Mouse (Mus musculus): ENCODE data around the gene Ccdc157. TPM values are rescaled to one million over a fixed set of nuclear protein-coding genes. Genes with fewer than 3 reads are reported as not detected.

Gene Ccdc157
- polyA plus RNA-seq, 1 experiment from 2014 or later, result 7.6 TPM

DNA sequence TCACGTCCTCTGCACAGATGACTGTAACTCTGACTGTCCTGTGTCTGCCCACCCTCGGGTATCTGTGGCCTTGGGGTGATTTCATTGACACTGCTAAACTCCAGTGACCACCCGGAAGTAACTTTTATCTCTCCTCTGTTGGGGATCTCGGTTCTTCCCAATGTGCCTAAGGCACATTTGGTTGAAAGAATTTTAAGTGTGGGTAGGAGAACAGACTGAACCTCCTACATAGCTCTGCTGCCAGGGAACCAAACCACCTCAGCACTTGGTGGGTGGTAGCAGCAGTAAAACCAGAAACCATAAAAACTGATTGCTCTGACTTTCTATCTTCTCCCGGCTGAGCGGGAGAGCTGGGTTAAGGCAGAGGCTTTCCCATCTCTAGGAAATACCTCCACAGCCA lies 54.6 kb downstream of the Ccdc157 start:
- Histone ChIP-seq H3K9ac (no peak overlapping the region), H3K27ac (no peak overlapping the region), H3K4me2 (replicated peaks) (no peak overlapping the region), H3K4me3 (no peak overlapping the region), H3K36me3 (peaks cover 8% of the 10 kb centered on the region; the same call in 1 of the 2 replicates), H3K27me3 (replicated peaks) (no peaks in the 10 kb centered on the region), H3K4me1 (no peaks in the 10 kb centered on the region), H3K9me3 (no peaks in the 10 kb centered on the region)
- 14% methylated on average over 6 of the region's 6 CpGs for WGBS
- ATAC-seq (ENCODE audit: low FRiP score, low read depth), result no peak

DNA sequence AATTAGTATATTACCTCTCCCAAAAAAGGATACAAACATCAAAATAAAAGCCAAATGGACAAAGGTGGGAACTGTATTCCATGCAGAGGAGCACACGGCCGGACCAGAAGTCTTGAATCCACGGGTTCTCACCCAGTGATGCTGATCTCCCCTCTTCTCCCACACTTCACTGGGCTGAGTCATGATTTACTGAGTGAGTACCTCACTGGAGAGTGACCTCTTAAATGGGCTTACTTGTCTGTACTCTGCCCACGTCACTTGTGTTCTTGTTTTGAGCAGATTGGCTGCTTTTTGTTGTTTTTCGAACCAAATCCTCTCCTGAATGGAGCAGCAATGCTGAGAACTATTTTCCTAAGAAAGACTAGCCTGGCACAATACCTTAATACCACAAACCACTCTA lies 55.1 kb downstream of the Ccdc157 start:
- 79% methylated on average over 5 of the region's 5 CpGs for WGBS
- no peak overlapping the region for H3K4me3 ChIP-seq
- no peak for ATAC-seq (ENCODE audit: low FRiP score, low read depth)
- H3K27me3 ChIP-seq (replicated peaks), result no peaks in the 10 kb centered on the region
- no peak overlapping the region for H3K4me2 ChIP-seq (replicated peaks)
- no peak overlapping the region for H3K9ac ChIP-seq
- no peaks in the 10 kb centered on the region for H3K4me1 ChIP-seq
- no peak overlapping the region for H3K27ac ChIP-seq
- no peaks in the 10 kb centered on the region for H3K9me3 ChIP-seq
- peaks cover 8% of the 10 kb centered on the region; the same call in 1 of the 2 replicates for H3K36me3 ChIP-seq

DNA sequence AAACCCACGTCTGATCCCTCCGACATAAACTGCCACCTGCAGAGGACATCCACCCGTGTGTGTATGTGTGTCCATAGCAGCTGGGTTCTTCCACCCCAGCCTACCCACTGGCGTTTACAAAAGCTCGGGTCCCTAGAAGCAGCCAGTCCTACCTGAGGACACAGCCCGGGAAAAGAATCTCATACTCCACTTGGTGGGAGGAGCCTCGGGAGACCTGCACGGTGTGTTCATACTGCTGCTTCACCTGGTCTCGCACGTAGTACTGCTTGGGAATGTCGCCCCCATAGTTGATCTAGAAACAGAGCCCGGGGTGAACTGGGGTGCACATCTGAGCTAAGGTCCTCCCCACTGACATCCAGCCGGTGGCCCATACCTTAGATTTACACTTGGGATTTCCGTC lies 56.6 kb downstream of the Ccdc157 start:
- 85% methylated on average over 14 of the region's 14 CpGs for WGBS
- Histone ChIP-seq H3K4me1 (no peaks in the 10 kb centered on the region), H3K36me3 (0 out of 2 replicates have a peak, but pooled peaks cover 2% of the 10 kb centered on the region), H3K9me3 (no peaks in the 10 kb centered on the region), H3K27me3 (replicated peaks) (no peaks in the 10 kb centered on the region), H3K4me2 (replicated peaks) (no peak overlapping the region), H3K4me3 (no peak overlapping the region), H3K27ac (no peak overlapping the region), H3K9ac (no peak overlapping the region)
- no peak for ATAC-seq (ENCODE audit: low FRiP score, low read depth)

DNA sequence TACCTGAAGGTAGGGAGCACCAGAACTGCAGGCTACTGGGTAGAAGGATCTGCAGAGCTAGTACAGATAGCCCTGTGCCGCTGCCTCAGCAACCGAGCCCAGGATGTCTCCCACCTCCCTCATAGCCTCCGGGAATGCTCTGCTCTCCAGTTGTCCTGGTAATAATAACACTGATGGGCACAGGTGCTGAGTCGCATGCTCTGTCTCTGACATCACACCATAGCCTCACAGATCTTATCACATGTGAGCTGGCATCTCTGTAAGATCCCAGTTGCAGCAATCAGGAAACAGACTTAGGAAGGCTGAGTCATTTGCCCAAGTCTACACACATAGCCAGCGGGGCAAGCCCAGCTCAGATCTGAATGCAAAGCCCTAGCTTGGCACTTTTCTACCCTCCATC lies 58.2 kb downstream of the Ccdc157 start:
- Histone ChIP-seq H3K9ac (no peak overlapping the region), H3K36me3 (no peaks in the 10 kb centered on the region), H3K4me3 (no peak overlapping the region), H3K27ac (no peak overlapping the region), H3K27me3 (replicated peaks) (no peaks in the 10 kb centered on the region), H3K4me1 (peaks cover 7% of the 10 kb centered on the region), H3K9me3 (no peaks in the 10 kb centered on the region), H3K4me2 (replicated peaks) (no peak overlapping the region)
- WGBS, result 88% methylated on average over 5 of the region's 5 CpGs
- ATAC-seq (ENCODE audit: low FRiP score, low read depth), result no peak

DNA sequence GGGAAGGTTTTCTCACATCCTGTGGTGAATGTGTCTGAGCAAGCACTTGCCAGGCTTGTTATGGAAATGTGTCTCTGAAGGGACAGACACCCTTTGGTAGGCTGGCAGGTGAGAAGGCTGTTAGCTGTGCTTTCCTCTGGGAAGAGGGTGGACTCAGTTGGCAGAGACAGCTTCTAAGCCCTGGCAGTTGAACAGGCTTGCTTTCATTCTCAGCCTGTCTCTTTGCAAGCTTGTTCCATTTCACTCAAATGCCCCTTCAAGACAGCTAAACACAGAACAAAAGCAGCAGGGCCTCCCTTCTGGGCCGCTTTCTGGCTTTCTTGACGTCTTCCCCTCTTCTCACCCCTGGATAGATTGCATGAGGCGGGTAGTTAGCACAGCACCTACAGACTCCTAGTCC lies 60.6 kb downstream of the Ccdc157 start:
- 63% methylated on average over 3 of the region's 3 CpGs for WGBS
- Histone ChIP-seq H3K9me3 (no peaks in the 10 kb centered on the region), H3K36me3 (no peaks in the 10 kb centered on the region), H3K9ac (no peak overlapping the region), H3K4me2 (replicated peaks) (no peak overlapping the region), H3K27ac (no peak overlapping the region), H3K27me3 (replicated peaks) (no peaks in the 10 kb centered on the region), H3K4me3 (no peak overlapping the region), H3K4me1 (peaks cover 22% of the 10 kb centered on the region)
- no peak for ATAC-seq (ENCODE audit: low FRiP score, low read depth)

DNA sequence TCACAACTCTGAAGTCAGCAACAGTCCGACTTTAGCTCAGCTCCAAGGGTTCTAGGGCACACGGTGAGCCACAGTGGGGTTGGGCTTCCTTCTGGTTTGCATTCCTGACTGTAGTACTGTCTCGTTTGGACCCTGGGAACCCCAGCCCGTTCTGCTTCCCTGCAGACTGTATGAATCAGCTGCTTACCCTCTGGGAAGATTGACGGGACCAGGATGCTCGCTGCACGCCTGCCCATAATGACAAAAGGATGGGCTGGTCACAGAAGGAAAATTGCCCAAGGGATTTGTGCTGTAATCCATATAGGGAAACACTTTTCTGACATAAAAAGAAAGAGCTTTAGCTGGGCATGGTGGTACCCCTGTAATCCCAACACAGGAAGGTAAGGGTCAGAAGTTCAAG lies 61.3 kb downstream of the Ccdc157 start:
- Histone ChIP-seq H3K4me2 (replicated peaks) (no peak overlapping the region), H3K4me1 (peaks cover 26% of the 10 kb centered on the region), H3K9ac (no peak overlapping the region), H3K4me3 (no peak overlapping the region), H3K27me3 (replicated peaks) (no peaks in the 10 kb centered on the region), H3K27ac (no peak overlapping the region), H3K9me3 (no peaks in the 10 kb centered on the region), H3K36me3 (no peaks in the 10 kb centered on the region)
- WGBS, result 76% methylated on average over 7 of the region's 7 CpGs
- no peak for ATAC-seq (ENCODE audit: low FRiP score, low read depth)

DNA sequence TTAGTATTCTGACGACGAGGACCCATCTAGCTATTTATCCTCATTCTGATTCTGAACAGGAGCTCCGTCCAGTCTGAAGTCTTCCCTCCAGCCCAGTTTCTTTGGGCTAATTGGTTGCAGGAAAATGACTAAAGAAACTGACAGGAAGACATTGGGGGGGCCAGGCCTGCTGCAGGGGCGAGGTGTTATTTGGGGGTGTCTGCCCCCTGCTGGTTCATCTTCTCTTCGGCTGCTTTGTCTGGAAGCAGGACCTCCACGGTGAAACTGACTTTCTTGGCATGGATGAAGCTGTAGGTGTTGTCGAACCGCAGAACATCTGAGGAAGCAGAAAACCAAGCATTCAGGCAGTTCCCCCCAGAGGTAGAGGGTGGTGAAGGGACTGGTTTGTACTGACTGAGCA lies 62.0 kb downstream of the Ccdc157 start:
- Histone ChIP-seq H3K36me3 (no peaks in the 10 kb centered on the region), H3K4me2 (replicated peaks) (no peak overlapping the region), H3K27ac (no peak overlapping the region), H3K4me1 (peaks cover 26% of the 10 kb centered on the region), H3K4me3 (no peak overlapping the region), H3K9me3 (no peaks in the 10 kb centered on the region), H3K9ac (no peak overlapping the region), H3K27me3 (replicated peaks) (no peaks in the 10 kb centered on the region)
- ATAC-seq (ENCODE audit: low FRiP score, low read depth), result no peak
- 68% methylated on average over 8 of the region's 8 CpGs for WGBS

DNA sequence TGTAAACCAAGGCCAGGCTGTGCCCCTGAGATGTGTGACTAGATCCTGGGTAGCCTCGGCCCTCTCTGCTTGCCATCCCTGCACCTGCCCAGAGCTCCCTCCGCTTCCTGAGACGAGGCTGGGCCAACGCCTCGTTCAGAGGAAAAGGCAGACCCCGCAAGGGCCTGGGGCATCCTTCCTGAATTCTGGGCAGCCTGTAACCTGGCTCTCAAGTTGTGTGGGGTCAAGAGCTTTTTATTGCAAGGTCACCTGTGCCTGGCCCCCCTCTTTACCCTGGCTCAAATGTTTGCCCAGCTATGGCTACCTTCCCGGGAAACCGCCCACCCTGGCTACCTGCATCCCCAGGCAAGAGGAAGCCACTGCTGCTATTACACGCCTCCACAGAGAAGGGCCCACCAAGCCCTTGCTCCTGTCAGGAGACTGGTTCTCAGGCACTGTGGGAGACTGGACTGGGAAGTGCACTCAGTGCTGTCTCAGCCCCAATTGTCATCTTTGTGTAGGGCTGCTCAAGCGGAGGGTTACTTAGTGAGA lies 62.9 kb downstream of the Ccdc157 start:
- H3K4me2 ChIP-seq (replicated peaks), result peak overlapping the region; percentile 90
- H3K27ac ChIP-seq, result peak overlapping the region; percentile 74
- H3K4me1 ChIP-seq, result peaks cover 26% of the 10 kb centered on the region
- no peaks in the 10 kb centered on the region for H3K36me3 ChIP-seq
- peak overlapping the region; percentile 46 for H3K4me3 ChIP-seq
- ATAC-seq (ENCODE audit: low FRiP score, low read depth), result peak; percentile 58
- H3K9ac ChIP-seq, result peak overlapping the region; percentile 75
- WGBS, result 32% methylated on average over 10 of the region's 10 CpGs
- H3K9me3 ChIP-seq, result no peaks in the 10 kb centered on the region
- no peaks in the 10 kb centered on the region for H3K27me3 ChIP-seq (replicated peaks)

DNA sequence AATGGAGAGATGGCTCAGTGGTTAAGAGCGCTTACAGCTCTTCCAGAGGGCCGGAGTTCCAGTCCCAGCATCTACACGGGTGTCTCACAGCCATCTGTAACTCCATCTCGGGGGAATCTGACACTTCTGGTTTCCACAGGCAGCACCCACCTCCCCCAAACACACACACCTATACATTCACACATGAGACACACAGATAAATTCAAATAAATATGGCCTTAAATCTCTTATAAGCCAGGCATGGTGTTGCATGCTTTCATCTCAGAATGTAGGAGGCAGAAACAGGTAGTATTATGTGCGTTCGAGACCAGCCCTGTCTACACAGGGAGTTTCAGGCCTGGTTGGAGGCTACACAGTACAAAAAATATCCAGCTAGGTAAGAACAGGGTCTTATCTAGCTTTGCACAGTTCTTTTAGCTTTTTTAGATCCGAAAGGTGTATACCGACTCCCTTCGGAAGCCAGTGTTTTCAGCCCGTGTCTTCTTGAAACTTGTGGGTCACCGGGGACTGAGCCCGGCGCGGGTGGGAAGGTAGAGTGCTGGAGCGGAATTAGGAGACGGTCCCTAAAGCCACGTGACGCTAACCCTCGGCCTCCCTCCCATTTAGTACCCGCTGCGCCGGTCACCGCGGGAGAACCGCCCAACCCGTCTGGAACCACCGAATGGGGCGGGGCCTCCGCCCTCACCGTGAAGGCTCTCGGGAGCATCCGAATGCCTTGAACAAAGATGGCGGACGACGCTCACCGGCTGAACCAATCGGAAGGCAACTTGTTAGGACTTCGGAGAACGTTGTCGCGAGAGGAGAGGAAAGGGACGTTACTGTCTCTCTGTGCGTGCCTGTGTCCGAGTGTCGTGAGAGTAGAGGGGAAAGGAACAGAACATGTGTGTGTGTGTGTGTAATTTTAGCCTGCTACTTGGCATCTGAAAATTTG lies 63.8 kb downstream of the Ccdc157 start:
- peak overlapping the region; percentile 75 for H3K9ac ChIP-seq
- H3K27me3 ChIP-seq (replicated peaks), result no peaks in the 10 kb centered on the region
- 3% methylated on average over 45 of the region's 45 CpGs for WGBS
- no peaks in the 10 kb centered on the region for H3K9me3 ChIP-seq
- peak overlapping the region; percentile 90 for H3K4me2 ChIP-seq (replicated peaks)
- peak; percentile 94 for ATAC-seq (ENCODE audit: low FRiP score, low read depth)
- H3K36me3 ChIP-seq, result 0 out of 2 replicates have a peak, but pooled peaks cover 2% of the 10 kb centered on the region
- H3K27ac ChIP-seq, result peak overlapping the region; percentile 74
- peaks cover 26% of the 10 kb centered on the region for H3K4me1 ChIP-seq
- H3K4me3 ChIP-seq, result peak overlapping the region; percentile 46

DNA sequence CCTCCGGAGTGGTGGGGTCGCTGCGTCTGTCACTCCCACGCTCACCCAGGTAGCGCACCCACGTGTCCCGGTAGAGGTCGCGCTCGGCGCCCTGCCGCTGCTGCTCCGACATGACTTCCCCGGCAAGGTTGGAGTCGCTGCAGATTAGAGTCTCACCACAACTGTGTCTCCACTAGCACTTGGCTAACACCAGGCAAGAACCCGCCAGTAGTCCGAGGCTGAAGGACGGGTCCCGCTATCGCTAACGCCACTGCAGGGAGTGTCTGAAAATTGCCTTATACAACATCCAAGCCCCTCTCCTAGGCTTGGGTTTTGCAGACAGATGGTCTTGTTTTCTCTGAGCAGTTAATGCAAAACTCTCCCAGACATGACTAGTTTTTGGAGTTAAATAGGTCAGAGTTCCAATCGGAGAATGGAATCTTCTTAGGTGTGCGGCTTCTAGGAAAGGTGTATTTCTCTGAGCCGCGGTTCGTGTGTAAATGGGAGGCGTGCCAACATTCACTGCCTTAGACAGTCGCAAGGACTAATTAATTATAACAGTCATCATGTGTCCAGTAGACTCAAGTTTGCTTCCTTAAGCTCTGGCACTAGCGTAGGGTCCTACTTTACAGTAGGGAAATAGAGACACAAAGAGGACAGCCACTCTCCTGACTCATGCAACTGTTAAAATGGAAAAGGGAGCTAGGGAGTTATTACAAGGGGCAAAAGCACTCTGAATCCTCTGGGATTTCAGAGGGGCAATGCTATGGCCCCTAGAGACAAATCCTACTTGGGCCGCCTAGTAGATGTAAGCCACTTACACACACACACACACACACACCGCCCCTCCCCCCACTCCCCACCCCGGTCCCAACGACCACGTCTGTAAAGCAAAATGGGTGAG lies 64.7 kb downstream of the Ccdc157 start, which contains the start of gene Mtfp1:
TSS of gene Mtfp1 (minus strand) at position 275 of the 883 bp plus-strand sequence.
- no peak for ATAC-seq (ENCODE audit: low FRiP score, low read depth)
- peak within 1 kb of the TSS; percentile 75; the same call in 1 of the 2 replicates for H3K9ac ChIP-seq
- 11% methylated on average over 34 of the region's 34 CpGs for WGBS

DNA sequence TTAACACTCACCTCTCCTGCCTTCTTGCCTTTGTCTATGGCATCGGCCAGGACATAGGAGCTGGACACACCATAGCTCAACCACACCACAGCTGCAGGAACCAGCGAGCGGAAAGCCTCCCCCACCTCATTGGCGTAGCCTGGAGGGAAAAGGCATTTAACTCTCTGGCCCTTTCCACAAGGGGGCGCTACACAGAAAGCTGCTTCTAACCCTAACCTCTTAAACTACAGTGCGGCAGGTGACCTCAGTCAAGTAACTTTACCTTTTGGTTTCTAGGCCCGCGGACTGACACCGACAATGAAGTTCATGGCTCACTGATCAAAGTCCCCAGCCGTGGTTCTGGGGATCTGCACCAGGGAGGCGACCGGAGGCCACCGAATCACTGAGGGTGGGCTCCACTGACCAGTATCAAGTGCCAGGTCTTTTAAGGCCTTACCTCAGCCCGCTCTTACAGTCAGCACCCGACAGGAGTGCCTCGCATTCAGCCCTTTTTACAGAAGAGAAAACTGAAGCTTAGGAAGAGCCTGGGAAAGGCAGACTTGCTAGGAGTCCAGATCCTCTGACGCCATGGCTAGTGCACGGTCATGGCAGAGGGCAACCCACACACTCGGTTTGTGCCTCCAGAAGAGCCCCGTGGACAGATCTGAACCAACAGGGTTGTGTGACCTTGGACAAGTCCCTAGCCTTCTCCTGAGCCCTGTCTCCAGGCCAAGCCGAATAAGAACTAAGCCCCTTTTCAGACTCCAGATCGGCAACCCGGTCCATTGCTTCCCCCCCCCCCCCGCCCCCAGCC lies 65.5 kb downstream of the Ccdc157 start:
- no peaks in the 10 kb centered on the region for H3K9me3 ChIP-seq
- peak overlapping the region; percentile 35; the same call in 1 of the 2 replicates for H3K9ac ChIP-seq
- H3K4me1 ChIP-seq, result peaks cover 26% of the 10 kb centered on the region
- H3K27ac ChIP-seq, result no peak overlapping the region
- H3K4me2 ChIP-seq (replicated peaks), result peak overlapping the region; percentile 90
- H3K36me3 ChIP-seq, result 0 out of 2 replicates have a peak, but pooled peaks cover 2% of the 10 kb centered on the region
- 6% methylated on average over 24 of the region's 24 CpGs for WGBS
- no peaks in the 10 kb centered on the region for H3K27me3 ChIP-seq (replicated peaks)
- ATAC-seq (ENCODE audit: low FRiP score, low read depth), result no peak
- H3K4me3 ChIP-seq, result peak overlapping the region; percentile 39

More for the DNA sequence above, 64.7 kb downstream of the Ccdc157 start, which contains the start of gene Mtfp1:
- H3K36me3 ChIP-seq, result 0 out of 2 replicates have a peak, but pooled peaks cover 2% of the 10 kb centered on the region
- peaks cover 26% of the 10 kb centered on the region for H3K4me1 ChIP-seq
- H3K27ac ChIP-seq, result no peak within 1 kb of the TSS
- peak within 1 kb of the TSS; percentile 46 for H3K4me3 ChIP-seq
- peak within 1 kb of the TSS; percentile 90 for H3K4me2 ChIP-seq (replicated peaks)
- no peaks in the 10 kb centered on the region for H3K9me3 ChIP-seq
- no peaks in the 10 kb centered on the region for H3K27me3 ChIP-seq (replicated peaks)

Data from neural tube, embryonic 12.5 days (tissue).